Mouse (Mus musculus) liver, embryonic 16.5 days (tissue): ENCODE results near the gene Prpf4. TPM values are rescaled to one million over a fixed set of nuclear protein-coding genes. Genes with fewer than 3 reads are reported as not detected.

Experiments
- ATAC-seq: fragments of 200-750 bp; cut with Nextera tagmentation; 2 replicates; pipeline ENCODE4 v1.8.0; 2017; ENCODE audit warnings: low read depth, mild to moderate bottlenecking, moderate number of reproducible peaks, moderate library complexity
- H3K27ac ChIP-seq: fragments of 300-500 bp; sonication (generic); 2 replicates; pipeline ENCODE4 v1.5.1; 2014; ENCODE audit warnings: mild to moderate bottlenecking, low read length
- H3K27me3 ChIP-seq: fragments of 300-500 bp; sonication (generic); 2 replicates; pipeline ENCODE4 v1.6.1; 2014; ENCODE audit warnings: low read depth, low read length, mixed read lengths; ENCODE audit not compliant: control insufficient read depth, insufficient read depth
- H3K36me3 ChIP-seq: fragments of 300-500 bp; sonication (generic); 2 replicates; pipeline ENCODE4 v1.6.1; 2014; ENCODE audit warnings: mild to moderate bottlenecking; ENCODE audit not compliant: control insufficient read depth, insufficient read depth
- H3K4me1 ChIP-seq: fragments of 300-500 bp; sonication (generic); 2 replicates; pipeline ENCODE4 v1.6.1; 2014; ENCODE audit warnings: low read depth, low read length, mixed read lengths; ENCODE audit not compliant: control insufficient read depth
- H3K4me2 ChIP-seq: fragments of 300-500 bp; sonication (generic); 2 replicates; pipeline ENCODE4 v1.6.1; 2014; ENCODE audit warnings: low read depth, low read length, mixed read lengths
- H3K4me3 ChIP-seq: fragments of 300-500 bp; sonication (generic); 2 replicates; pipeline ENCODE4 v1.5.1; 2014; ENCODE audit warnings: low read depth, mild to moderate bottlenecking, low read length
- H3K9ac ChIP-seq: fragments of 300-500 bp; sonication (generic); 2 replicates; pipeline ENCODE4 v1.6.1; 2014; ENCODE audit warnings: low read depth, low read length
- H3K9me3 ChIP-seq: fragments of 300-500 bp; sonication (generic); replicated peaks from 2 replicates; pipeline ENCODE4 v1.6.1; 2016; ENCODE audit warnings: low read length; ENCODE audit not compliant: control insufficient read depth
- WGBS: fragments of 180-500 bp; shearing (Covaris S2); extraction: QIAGEN DNeasy Blood & Tissue Kit; methylation state at CpG from one replicate; pipeline ENCODE4 v1.1.7; 2014; ENCODE audit not compliant: insufficient replicate concordance; 5-methylcytosine and 5-hydroxymethylcytosine counted together
- polyA plus RNA-seq: library from polyadenylated mRNA; unstranded; fragments of >200 nt; fragmentation: Nextera tagmentation; extraction: Ambion mirVana; gene quantifications from 2 replicates; pipeline ENCODE4 v1.2.1, GENCODE M21; 2015

Gene Prpf4
- polyA plus RNA-seq, 1 experiment from 2014 or later = 8.4 TPM

GRCm38 (mm10) chr4:62470598-62471051, 62.0 kb downstream of the Prpf4 start, which contains the start of gene Wdr31:
Gene Wdr31, minus strand, starts transcription at chr4:62470896.
- Histone ChIP-seq H3K4me2 (peak within 1 kb of the TSS; percentile 89), H3K9me3 (no peaks in the 10 kb centered on the region), H3K36me3 (no peaks in the 10 kb centered on the region), H3K9ac (peak within 1 kb of the TSS; percentile 61), H3K27ac (no peak within 1 kb of the TSS), H3K27me3 (no peaks in the 10 kb centered on the region), H3K4me3 (peak within 1 kb of the TSS; percentile 73), H3K4me1 (peaks cover 5% of the 10 kb centered on the region)
- WGBS = under 1% methylated on average over 30 of the region's 30 CpGs
- peak; percentile 93 for ATAC-seq

DNA sequence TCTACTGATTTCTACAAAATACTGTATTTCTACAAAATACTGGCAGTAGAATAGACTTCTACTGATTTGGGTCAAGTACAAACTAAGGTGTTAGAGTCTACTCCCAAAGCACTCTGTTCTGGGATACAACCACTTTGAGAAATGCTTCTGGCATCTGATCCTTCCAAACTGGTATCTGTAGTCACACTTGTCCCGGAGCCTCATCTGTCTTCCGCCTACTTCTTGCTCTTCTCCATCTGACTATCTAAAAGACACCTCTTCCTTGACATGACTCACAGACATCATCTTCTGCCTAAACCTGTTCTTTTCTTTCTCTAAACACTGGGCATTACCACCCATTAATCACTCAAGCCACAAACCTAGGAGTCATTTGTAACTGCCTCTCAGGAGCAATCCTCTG, 63.5 kb downstream of the Prpf4 start:
- Histone ChIP-seq H3K27ac (no peak overlapping the region), H3K36me3 (no peaks in the 10 kb centered on the region), H3K4me1 (peaks cover 5% of the 10 kb centered on the region), H3K27me3 (no peaks in the 10 kb centered on the region), H3K4me2 (no peak overlapping the region), H3K4me3 (no peak overlapping the region), H3K9me3 (no peaks in the 10 kb centered on the region), H3K9ac (no peak overlapping the region)
- ATAC-seq = no peak
- WGBS = 79% methylated on average over 2 of the region's 2 CpGs

GRCm38 (mm10) chr4:62475131-62475530, 66.5 kb downstream of the Prpf4 start:
- no peaks in the 10 kb centered on the region for H3K9me3 ChIP-seq
- H3K4me2 ChIP-seq = no peak overlapping the region
- H3K36me3 ChIP-seq = no peaks in the 10 kb centered on the region
- no peak overlapping the region for H3K9ac ChIP-seq
- WGBS = 73% methylated on average over 2 of the region's 2 CpGs
- no peak overlapping the region for H3K4me3 ChIP-seq
- no peak overlapping the region for H3K27ac ChIP-seq
- H3K4me1 ChIP-seq = peaks cover 12% of the 10 kb centered on the region
- H3K27me3 ChIP-seq = peaks cover 10% of the 10 kb centered on the region
- no peak for ATAC-seq

GRCm38 (mm10) chr4:62475793-62476192, 67.2 kb downstream of the Prpf4 start:
- WGBS = 68% methylated on average over 6 of the region's 6 CpGs
- ATAC-seq = no peak
- Histone ChIP-seq H3K27ac (no peak overlapping the region), H3K4me2 (no peak overlapping the region), H3K9me3 (no peaks in the 10 kb centered on the region), H3K9ac (no peak overlapping the region), H3K4me1 (peaks cover 7% of the 10 kb centered on the region), H3K4me3 (no peak overlapping the region), H3K36me3 (no peaks in the 10 kb centered on the region), H3K27me3 (peaks cover 16% of the 10 kb centered on the region)

Other genes starting within 250 kb of the Prpf4 start
- gene Zfp37, start 177.8 kb upstream of the Prpf4 start, polyA plus RNA-seq = 0.47 and 0.64 TPM in 2 replicates
- 9.7 and 10.7 TPM in 2 replicates for gene Slc31a2, start 146.2 kb upstream of the Prpf4 start, polyA plus RNA-seq
- 14.5 and 15.9 TPM in 2 replicates for gene Fkbp15, start 48.2 kb upstream of the Prpf4 start, polyA plus RNA-seq
- gene Slc31a1, start 48.1 kb upstream of the Prpf4 start, polyA plus RNA-seq = 60.4 and 63.7 TPM in 2 replicates
- gene Cdc26, start 155 bp upstream of the Prpf4 start, polyA plus RNA-seq = 52.4 and 55.5 TPM in 2 replicates
- gene Rnf183, start 26.5 kb downstream of the Prpf4 start, polyA plus RNA-seq = not detected in 2 replicates
- gene Wdr31, start 62.1 kb downstream of the Prpf4 start, polyA plus RNA-seq = 0.48 and 0.70 TPM in 2 replicates
- gene Bspry, start 71.3 kb downstream of the Prpf4 start, polyA plus RNA-seq = 0.15 and 0.27 TPM in 2 replicates
- gene Hdhd3, start 94.7 kb downstream of the Prpf4 start, polyA plus RNA-seq = 9.0 and 9.5 TPM in 2 replicates
- 516 and 530 TPM in 2 replicates for gene Alad, start 111.1 kb downstream of the Prpf4 start, polyA plus RNA-seq
- gene Pole3, start 116.3 kb downstream of the Prpf4 start, polyA plus RNA-seq = 44.8 and 48.9 TPM in 2 replicates
- gene 4933430I17Rik, start 116.6 kb downstream of the Prpf4 start, polyA plus RNA-seq = 0.06 TPM in 2 replicates
- 5.5 and 7.0 TPM in 2 replicates for gene Rgs3, start 151.1 kb downstream of the Prpf4 start, polyA plus RNA-seq